Mouse (Mus musculus) heart, postnatal 0 days (tissue): ENCODE results near the gene Panx3.

Experiments
- CTCF ChIP-seq: IDR thresholded peaks from 2 replicates; pipeline ENCODE4 v1.5.1; 2016; ENCODE audit warnings: antibody characterized with exemption, control low read depth, low read depth
- EP300 ChIP-seq: IDR thresholded peaks from 2 replicates; pipeline ENCODE4 v1.6.1; 2016; ENCODE audit warnings: antibody characterized with exemption, low read depth

DNA sequence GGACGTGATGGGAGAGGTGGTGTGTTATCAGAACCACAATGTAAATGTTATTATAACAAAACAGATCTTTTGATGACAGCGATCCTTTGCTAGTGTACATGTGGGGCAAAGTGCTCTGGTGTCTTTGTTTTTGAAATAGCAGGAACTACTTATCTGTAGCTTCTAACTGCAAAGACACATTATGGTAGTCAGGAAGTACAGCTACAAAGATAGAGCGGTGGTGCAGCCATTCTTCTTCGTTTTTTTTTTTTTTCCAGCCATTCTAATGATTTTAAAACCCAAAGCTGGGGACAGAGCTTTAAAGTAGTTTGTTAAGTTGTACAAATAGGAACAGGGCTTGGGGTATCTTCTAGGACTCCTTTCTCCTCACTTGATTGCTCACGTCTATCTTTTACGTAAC lies 9.6 kb downstream of the Panx3 start:
- TF ChIP-seq EP300 (no peak), CTCF (no peak)
